Mouse (Mus musculus) heart, embryonic 11.5 days (tissue): Measurements from ENCODE around the gene Gpd2. TPM values are rescaled to one million over a fixed set of nuclear protein-coding genes. Genes with fewer than 3 reads are reported as not detected.

ENCODE experiments used
- ATAC-seq: fragments of 200-750 bp; cut with Nextera tagmentation; replicated peaks from 2 replicates; pipeline ENCODE4 v1.8.0; 2017; ENCODE audit warnings: moderate library complexity; ENCODE audit not compliant: insufficient number of reproducible peaks, low FRiP score, low TSS enrichment
- H3K27ac ChIP-seq: fragments of 300-500 bp; sonication (generic); 2 replicates; pipeline ENCODE4 v1.5.1; 2014; ENCODE audit warnings: mild to moderate bottlenecking, low read depth, low read length
- H3K27me3 ChIP-seq: fragments of 300-500 bp; sonication (generic); 2 replicates; pipeline ENCODE4 v1.6.1; 2014; ENCODE audit warnings: mild to moderate bottlenecking, low read length, mixed read lengths; ENCODE audit not compliant: control insufficient read depth, insufficient read depth
- H3K36me3 ChIP-seq: fragments of 300-500 bp; sonication (generic); 2 replicates; pipeline ENCODE4 v1.6.1; 2014; ENCODE audit warnings: mild to moderate bottlenecking, low read length, moderate library complexity, mixed read lengths; ENCODE audit not compliant: control insufficient read depth, insufficient read depth
- H3K4me1 ChIP-seq: fragments of 300-500 bp; sonication (generic); 2 replicates; pipeline ENCODE4 v1.6.1; 2014; ENCODE audit warnings: low read length; ENCODE audit not compliant: control insufficient read depth, insufficient read depth
- H3K4me2 ChIP-seq: fragments of 300-500 bp; sonication (generic); 2 replicates; pipeline ENCODE4 v1.6.1; 2014; ENCODE audit warnings: mild to moderate bottlenecking, moderate library complexity
- H3K4me3 ChIP-seq: fragments of 300-500 bp; sonication (generic); 2 replicates; pipeline ENCODE4 v1.5.1; 2014; ENCODE audit warnings: low read depth, low read length
- H3K9ac ChIP-seq: fragments of 300-500 bp; sonication (generic); 2 replicates; pipeline ENCODE4 v1.6.1; 2014; ENCODE audit warnings: mild to moderate bottlenecking, low read depth, low read length, moderate library complexity
- H3K9me3 ChIP-seq: fragments of 300-500 bp; sonication (generic); replicated peaks from 2 replicates; pipeline ENCODE4 v1.6.1; 2016; ENCODE audit warnings: low read length; ENCODE audit not compliant: control insufficient read depth
- WGBS: fragments of 180-500 bp; shearing (Covaris S2); extraction: QIAGEN DNeasy Blood & Tissue Kit; methylation state at CpG from one replicate; pipeline ENCODE4 v1.1.7; 2014; ENCODE audit not compliant: insufficient replicate concordance; 5-methylcytosine and 5-hydroxymethylcytosine counted together
- polyA plus RNA-seq: library from polyadenylated mRNA; unstranded; fragments of >200 nt; fragmentation: Nextera tagmentation; extraction: Ambion mirVana; gene quantifications from 2 replicates; pipeline ENCODE4 v1.2.1, GENCODE M21; 2014

Gpd2 gene
- polyA plus RNA-seq, 1 experiment from 2014 or later = 17.3 TPM

- Histone ChIP-seq H3K27ac (0 out of 2 replicates have a peak overlapping the region, but pooled peaks have one; percentile 35), H3K36me3 (no peaks in the 10 kb centered on the region), H3K27me3 (no peaks in the 10 kb centered on the region), H3K4me1 (no peaks in the 10 kb centered on the region), H3K4me2 (peak overlapping the region; percentile 82), H3K9ac (peak overlapping the region; percentile 95), H3K4me3 (peak overlapping the region; percentile 79), H3K9me3 (no peaks in the 10 kb centered on the region)
- WGBS = 3% methylated on average over 17 of the region's 17 CpGs
- peak; percentile 11 for ATAC-seq
Measured at GRCm38 (mm10) chr2:57238614-57239165, 1.3 kb downstream of the Gpd2 start.

- no peak for ATAC-seq
- Histone ChIP-seq H3K27me3 (no peaks in the 10 kb centered on the region), H3K4me1 (no peaks in the 10 kb centered on the region), H3K4me3 (no peak overlapping the region), H3K9ac (no peak overlapping the region), H3K27ac (no peak overlapping the region), H3K9me3 (no peaks in the 10 kb centered on the region), H3K4me2 (peak overlapping the region; percentile 82; the same call in 1 of the 2 replicates), H3K36me3 (no peaks in the 10 kb centered on the region)
- whole genome bisulfite sequencing = 13% methylated on average over 2 of the region's 2 CpGs
Measured at GRCm38 (mm10) chr2:57239356-57239755, 1.9 kb downstream of the Gpd2 start.

- Histone ChIP-seq H3K4me2 (no peak overlapping the region), H3K9me3 (no peaks in the 10 kb centered on the region), H3K27me3 (no peaks in the 10 kb centered on the region), H3K9ac (no peak overlapping the region), H3K27ac (no peak overlapping the region), H3K4me1 (no peaks in the 10 kb centered on the region), H3K36me3 (no peaks in the 10 kb centered on the region), H3K4me3 (no peak overlapping the region)
- ATAC-seq = no peak
- 67% methylated on average over 5 of the region's 5 CpGs for WGBS
Measured at GRCm38 (mm10) chr2:57243987-57244386, 6.6 kb downstream of the Gpd2 start.

GRCm38 (mm10) chr2:57245721-57246328, 8.4 kb downstream of the Gpd2 start:
- Histone ChIP-seq H3K27me3 (no peaks in the 10 kb centered on the region), H3K27ac (no peak overlapping the region), H3K36me3 (no peaks in the 10 kb centered on the region), H3K9me3 (no peaks in the 10 kb centered on the region), H3K4me2 (no peak overlapping the region), H3K4me1 (no peaks in the 10 kb centered on the region), H3K4me3 (no peak overlapping the region), H3K9ac (no peak overlapping the region)
- ATAC-seq = no peak
- WGBS = 88% methylated on average over 6 of the region's 6 CpGs

- Histone ChIP-seq H3K9me3 (no peaks in the 10 kb centered on the region), H3K9ac (no peak overlapping the region), H3K27ac (no peak overlapping the region), H3K4me1 (peaks cover 6% of the 10 kb centered on the region), H3K36me3 (no peaks in the 10 kb centered on the region), H3K4me3 (no peak overlapping the region), H3K27me3 (no peaks in the 10 kb centered on the region), H3K4me2 (no peak overlapping the region)
- no peak for ATAC-seq
- WGBS = 91% methylated on average over 3 of the region's 3 CpGs
Measured at GRCm38 (mm10) chr2:57250113-57250512, 12.7 kb downstream of the Gpd2 start.

- no peaks in the 10 kb centered on the region for H3K9me3 ChIP-seq
- H3K27me3 ChIP-seq = no peaks in the 10 kb centered on the region
- no peak overlapping the region for H3K9ac ChIP-seq
- WGBS = 81% methylated on average over 13 of the region's 13 CpGs
- H3K27ac ChIP-seq = no peak overlapping the region
- peaks cover 16% of the 10 kb centered on the region for H3K4me1 ChIP-seq
- H3K36me3 ChIP-seq = no peaks in the 10 kb centered on the region
- no peak for ATAC-seq
- H3K4me2 ChIP-seq = no peak overlapping the region
- H3K4me3 ChIP-seq = no peak overlapping the region
Measured at GRCm38 (mm10) chr2:57251636-57252317, 14.3 kb downstream of the Gpd2 start.

GRCm38 (mm10) chr2:57252542-57253301, 15.3 kb downstream of the Gpd2 start:
- H3K4me3 ChIP-seq = no peak overlapping the region
- no peaks in the 10 kb centered on the region for H3K9me3 ChIP-seq
- no peaks in the 10 kb centered on the region for H3K36me3 ChIP-seq
- 83% methylated on average over 10 of the region's 10 CpGs for WGBS
- no peaks in the 10 kb centered on the region for H3K27me3 ChIP-seq
- ATAC-seq = no peak
- no peak overlapping the region for H3K4me2 ChIP-seq
- H3K4me1 ChIP-seq = peaks cover 17% of the 10 kb centered on the region
- no peak overlapping the region for H3K9ac ChIP-seq
- H3K27ac ChIP-seq = no peak overlapping the region

GRCm38 (mm10) chr2:57254267-57254666, 16.8 kb downstream of the Gpd2 start:
- Histone ChIP-seq H3K27me3 (no peaks in the 10 kb centered on the region), H3K9me3 (no peaks in the 10 kb centered on the region), H3K4me2 (no peak overlapping the region), H3K9ac (no peak overlapping the region), H3K4me3 (no peak overlapping the region), H3K4me1 (peaks cover 17% of the 10 kb centered on the region), H3K27ac (no peak overlapping the region), H3K36me3 (no peaks in the 10 kb centered on the region)
- 87% methylated on average over 4 of the region's 4 CpGs for WGBS
- ATAC-seq = no peak
